Mouse (Mus musculus) thymus, adult 2 months (tissue): ENCODE data around the gene Rfx4.

Experiments
- CTCF ChIP-seq: fragments of 200-500 bp; IDR thresholded peaks from 2 replicates; pipeline ENCODE4 v1.5.1; 2012; ENCODE audit warnings: mild to moderate bottlenecking, control low read depth, low read length, moderate library complexity, borderline replicate concordance; ENCODE audit not compliant: control insufficient read depth, poor library complexity, insufficient read depth; ENCODE audit errors: extremely low read depth
- POLR2A ChIP-seq: fragments of 200-500 bp; IDR thresholded peaks from 2 replicates; pipeline ENCODE4 v1.6.1; 2012; ENCODE audit warnings: mild to moderate bottlenecking, low read length, control low read depth, moderate library complexity; ENCODE audit not compliant: control insufficient read depth, poor library complexity, insufficient read depth; ENCODE audit errors: extremely low read depth

DNA sequence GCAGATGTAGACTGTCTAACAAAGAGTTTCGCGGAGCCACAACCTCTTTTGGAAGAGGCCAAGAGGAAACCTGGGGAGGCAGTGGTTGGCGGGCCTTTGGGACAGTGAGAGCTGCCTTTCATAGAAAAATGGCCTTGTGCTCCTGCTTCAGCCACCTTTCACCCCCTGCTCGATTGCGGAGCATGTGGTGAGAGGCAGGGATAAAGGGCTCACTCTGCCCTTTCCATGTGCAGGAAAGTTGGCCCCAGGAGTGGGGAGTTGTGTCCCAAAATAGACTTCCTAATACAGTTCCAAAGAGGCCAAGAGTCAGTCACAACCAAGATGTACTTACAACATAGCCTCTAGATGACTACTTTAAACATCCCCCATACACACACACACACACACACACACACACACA is 145.8 kb downstream of the Rfx4 start:
- TF ChIP-seq CTCF: no peak
- no peak for TF ChIP-seq POLR2A
